ENCODE assay signal across 11 mouse cellular contexts in the genomic region with DNA sequence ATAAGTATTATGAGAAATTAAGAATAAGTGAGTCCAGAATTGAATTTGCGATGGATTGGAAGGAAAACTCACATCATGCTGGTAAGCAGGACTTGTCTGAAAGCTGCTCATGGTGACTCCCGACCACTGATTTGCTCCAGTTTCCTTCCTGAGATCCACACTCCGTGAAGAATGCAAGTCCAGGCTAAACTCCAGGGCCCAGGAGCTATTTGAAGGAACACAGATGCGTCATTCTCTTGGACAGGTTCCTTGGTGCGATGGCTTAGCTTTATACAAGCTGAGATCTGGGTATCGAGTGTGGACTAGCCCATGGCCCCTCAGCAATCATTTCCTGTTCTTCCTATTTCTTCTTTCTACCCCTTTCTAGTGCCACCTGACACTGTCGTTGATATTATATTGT.
"Had no signal": no experiment of that assay in that cellular context is flagged by ENCODE, and none has a peak within 500 bp of the region (broad histone marks: within the 10 kb centered on the region; RNA-seq: fewer than 3 reads in every experiment).

No protein-coding gene starts in this region.

- DNase-seq: gastrocnemius, postnatal 14 days; heart, adult 18-20 months; heart, postnatal 10 days; heart, postnatal 4 days; kidney, adult 18-20 months; kidney, adult 8-10 months; kidney, postnatal 10 days; kidney, postnatal 25 days; kidney, postnatal 4 days; liver; liver, embryonic 13.5 days had no signal
